Mouse (Mus musculus) frontal cortex, postnatal 36 days (tissue): Measurements from ENCODE around the gene Akp3.

Source experiments
- DNase-seq, 2 experiments: peaks; one replicate each; pipeline ENCODE4 v3.0.0; 2022; ENCODE audit warnings: low spot score in 2 of 2

Akp3 gene

DNA sequence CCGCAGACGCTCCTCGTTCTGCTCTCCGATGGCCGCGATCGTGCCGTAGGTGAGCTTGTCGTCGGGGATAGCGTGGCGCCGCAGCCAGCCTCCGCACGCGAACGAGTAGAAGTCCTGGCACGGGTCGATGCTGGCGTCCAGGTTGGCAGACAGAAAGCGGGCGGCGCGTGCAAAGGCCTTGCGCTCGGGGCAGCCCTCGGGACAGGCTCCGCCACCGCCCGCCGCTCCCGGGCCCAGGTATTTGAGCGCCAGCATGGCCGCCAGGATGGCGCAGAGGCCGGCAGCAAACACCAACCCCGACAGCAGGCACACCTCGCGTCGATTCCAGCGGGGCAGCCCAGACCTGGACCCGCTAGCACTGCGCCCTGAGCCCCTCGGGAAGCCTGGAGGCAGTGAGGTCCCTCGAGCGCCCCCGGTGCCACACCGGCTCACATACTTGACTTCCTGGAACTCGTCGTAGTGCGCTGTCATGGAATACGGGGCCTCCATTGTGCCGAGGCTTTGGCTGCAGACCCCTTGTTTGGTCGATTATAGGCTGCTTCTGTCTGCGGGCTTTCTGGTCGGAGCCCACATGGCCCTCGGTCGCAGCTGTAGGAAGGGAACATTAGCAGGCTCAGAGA lies 29.8 kb downstream of the Akp3 start:
- DNase-seq: no peak

DNA sequence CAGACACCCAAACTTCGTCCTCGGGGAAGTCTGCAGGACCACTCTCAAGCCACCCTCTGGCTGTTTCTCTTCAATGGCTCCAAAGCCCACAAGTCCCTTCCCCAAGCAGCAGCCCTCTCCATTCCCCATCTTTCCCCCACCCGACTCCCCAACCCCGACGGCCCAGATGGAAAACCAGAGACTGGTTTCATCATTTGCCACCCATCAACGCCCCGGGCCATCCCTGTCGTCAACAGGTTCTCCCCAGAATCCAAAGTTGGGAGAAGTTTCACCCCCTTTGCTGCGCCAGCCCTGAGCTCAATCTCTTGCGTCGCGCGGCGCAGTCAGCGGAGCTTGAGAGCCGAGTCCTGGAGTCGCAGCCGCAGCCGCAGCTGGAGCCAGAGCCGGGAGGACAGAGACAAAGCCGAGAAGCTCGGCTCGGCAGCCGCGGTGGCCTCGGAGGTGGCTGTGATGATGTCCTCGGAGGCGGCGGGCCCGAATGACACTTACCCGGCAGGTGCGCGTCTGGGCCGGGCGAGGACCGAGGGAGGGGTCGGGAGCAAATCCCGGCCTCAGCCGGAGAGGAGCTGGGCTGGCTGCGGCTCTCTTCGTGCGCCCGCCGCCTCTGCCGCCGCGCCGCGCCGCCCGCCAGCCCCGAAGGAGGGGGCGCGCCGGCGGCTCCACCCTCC lies 30.9 kb downstream of the Akp3 start:
- DNase-seq: peak in 1 of 2 experiments; percentile 31

DNA sequence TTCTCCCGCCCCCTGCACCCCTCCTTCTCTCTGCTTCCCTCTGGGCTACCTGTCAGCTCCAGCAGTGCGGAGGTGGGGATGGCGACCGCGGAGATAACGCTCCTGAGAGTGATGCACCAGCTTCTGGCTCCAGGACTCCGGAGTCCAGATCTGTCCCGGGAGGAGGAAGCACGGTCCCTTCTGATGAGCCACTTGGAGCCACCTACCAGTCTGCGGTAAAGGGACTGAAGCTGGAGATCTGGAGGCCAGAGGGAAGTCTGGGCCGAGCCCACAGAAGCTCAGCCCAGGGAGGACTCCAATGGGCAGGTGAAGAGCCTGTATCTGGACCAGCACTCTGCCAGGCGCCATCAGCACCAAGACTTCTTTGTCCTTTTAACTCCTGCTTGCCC lies 31.4 kb downstream of the Akp3 start, which contains the start of gene Ecel1:
Gene Ecel1 (minus strand): TSS at position 323 of the 389 bp plus-strand sequence.
- no peak for DNase-seq

DNA sequence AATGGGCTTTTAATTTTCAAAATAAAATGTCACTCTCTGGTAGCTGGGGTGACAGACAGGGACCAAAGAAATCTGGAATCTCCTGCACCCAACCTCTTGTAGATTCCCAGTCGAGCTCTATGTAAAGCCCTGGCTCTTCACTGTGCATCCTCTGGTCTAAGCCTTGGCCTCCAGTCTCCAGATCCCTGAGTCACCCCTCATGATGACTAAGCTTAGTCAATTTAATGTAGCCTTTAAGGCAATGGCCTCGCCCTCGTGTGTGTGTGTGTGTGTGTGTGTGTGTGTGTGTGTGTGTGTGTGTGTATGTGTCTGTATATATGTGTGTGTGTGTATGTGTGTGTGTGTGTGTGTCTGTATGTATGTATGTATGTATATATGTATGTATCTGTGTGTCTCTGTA lies 34.6 kb downstream of the Akp3 start:
- no peak for DNase-seq

GRCm38 (mm10) chr1:87164164-87164795 lies 39.5 kb downstream of the Akp3 start:
- DNase-seq: no peak

- DNase-seq: no peak
These were observed 40.0 kb downstream of the Akp3 start for GRCm38 (mm10) chr1:87164796-87165184.

DNA sequence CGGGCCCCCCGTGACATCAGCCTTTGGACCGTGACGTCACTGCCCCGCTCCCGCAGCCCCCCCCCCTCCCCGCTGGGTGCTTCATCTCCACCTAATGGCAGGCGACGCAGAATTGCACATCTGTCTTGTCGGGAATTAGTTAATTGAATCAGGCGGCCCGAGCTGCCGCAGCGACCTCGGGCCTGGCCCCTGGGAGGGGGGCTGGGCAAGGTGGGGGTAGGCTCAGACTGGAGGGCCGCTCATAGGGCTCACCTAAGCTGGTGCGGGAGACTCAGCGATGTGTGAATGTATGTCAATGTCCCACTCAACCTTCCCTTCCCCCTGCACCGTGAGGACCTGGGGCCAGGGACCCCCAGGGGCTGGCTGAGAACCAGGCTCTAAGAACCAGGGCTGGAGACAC lies 45.7 kb downstream of the Akp3 start:
- DNase-seq: no peak

DNA sequence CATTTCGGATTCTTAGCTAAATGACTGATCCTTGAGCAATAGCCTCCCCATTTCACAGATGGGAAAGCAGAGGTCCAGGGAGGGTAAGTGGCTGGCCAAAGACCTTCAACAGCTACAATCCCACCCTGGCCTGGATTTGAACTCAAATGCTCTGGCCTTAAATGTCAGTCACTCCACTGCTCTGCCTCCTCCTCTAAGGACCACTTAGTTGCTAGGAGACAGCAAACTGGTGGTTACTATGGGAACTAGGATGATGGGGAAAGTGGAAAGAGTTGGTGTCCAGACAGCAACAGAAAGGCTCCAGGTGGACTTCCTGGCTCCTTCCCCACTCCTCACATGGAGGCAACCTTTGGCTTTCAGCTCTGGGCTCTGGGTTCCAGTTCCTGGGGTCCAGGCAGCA lies 46.5 kb downstream of the Akp3 start:
- DNase-seq: no peak

- no peak for DNase-seq
These were observed 47.5 kb downstream of the Akp3 start for GRCm38 (mm10) chr1:87172316-87172715.

- peak; percentile 43 to 45 for DNase-seq
These were observed 49.5 kb downstream of the Akp3 start for GRCm38 (mm10) chr1:87174006-87174955.

- peak; percentile 41 to 49 for DNase-seq
These were observed 51.1 kb downstream of the Akp3 start for GRCm38 (mm10) chr1:87175852-87176292.
